Mouse (Mus musculus): ENCODE data around the gene Wdr74. TPM values are rescaled to one million over a fixed set of nuclear protein-coding genes. Genes with fewer than 3 reads are reported as not detected.

The Wdr74 gene
- total RNA-seq, 2 experiments from 2014 or later = 39.9 to 47.9 TPM

GRCm38 (mm10) chr19:8741243-8741869 is 5.7 kb downstream of the Wdr74 start, which contains the start of gene Stx5a:
Gene Stx5a, plus strand, starts transcription at chr19:8741413.
- peak; percentile 96 to 97 for DNase-seq (ENCODE audit: low spot score in 2 of 2)

GRCm38 (mm10) chr19:8742176-8742575 is 6.5 kb downstream of the Wdr74 start:
- no peak for DNase-seq (ENCODE audit: low spot score in 2 of 2)

GRCm38 (mm10) chr19:8745382-8745781 is 9.8 kb downstream of the Wdr74 start:
- DNase-seq (ENCODE audit: low spot score in 2 of 2) = no peak

- no peak for DNase-seq (ENCODE audit: low spot score in 2 of 2)
Observed at GRCm38 (mm10) chr19:8747368-8747767, 11.7 kb downstream of the Wdr74 start.

- DNase-seq (ENCODE audit: low spot score in 2 of 2) = no peak
Observed at GRCm38 (mm10) chr19:8755652-8756051, 20.0 kb downstream of the Wdr74 start.

GRCm38 (mm10) chr19:8756635-8757387 is 21.2 kb downstream of the Wdr74 start, which contains the start of gene Nxf1:
Gene Nxf1, plus strand, starts transcription at chr19:8757073.
- DNase-seq (ENCODE audit: low spot score in 2 of 2) = peak; percentile 85 to 94

- DNase-seq (ENCODE audit: low spot score in 2 of 2) = no peak
Observed at GRCm38 (mm10) chr19:8757471-8757998, 21.9 kb downstream of the Wdr74 start.

GRCm38 (mm10) chr19:8758899-8759298 is 23.3 kb downstream of the Wdr74 start:
- no peak for DNase-seq (ENCODE audit: low spot score in 2 of 2)

- no peak for DNase-seq (ENCODE audit: low spot score in 2 of 2)
Observed at GRCm38 (mm10) chr19:8760757-8761156, 25.1 kb downstream of the Wdr74 start.

- no peak for DNase-seq (ENCODE audit: low spot score in 2 of 2)
Observed at GRCm38 (mm10) chr19:8763276-8763675, 27.6 kb downstream of the Wdr74 start.

- no peak for DNase-seq (ENCODE audit: low spot score in 2 of 2)
Observed at GRCm38 (mm10) chr19:8765562-8765961, 29.9 kb downstream of the Wdr74 start.

GRCm38 (mm10) chr19:8770567-8771270 is 35.1 kb downstream of the Wdr74 start, which contains the start of gene Tmem223:
Gene Tmem223, plus strand, starts transcription at chr19:8770996.
- DNase-seq (ENCODE audit: low spot score in 2 of 2) = peak; percentile 77 to 87

GRCm38 (mm10) chr19:8772996-8773395 is 37.4 kb downstream of the Wdr74 start:
- DNase-seq (ENCODE audit: low spot score in 2 of 2) = no peak

GRCm38 (mm10) chr19:8773409-8773808 is 37.8 kb downstream of the Wdr74 start:
- DNase-seq (ENCODE audit: low spot score in 2 of 2) = no peak

GRCm38 (mm10) chr19:8774086-8774835 is 38.6 kb downstream of the Wdr74 start, which contains the start of gene Tmem179b:
Gene Tmem179b, minus strand, starts transcription at chr19:8774467.
- peak; percentile 97 to 98 for DNase-seq (ENCODE audit: low spot score in 2 of 2)

GRCm38 (mm10) chr19:8774951-8775421 is 39.4 kb downstream of the Wdr74 start:
- DNase-seq (ENCODE audit: low spot score in 2 of 2) = no peak

- peak; percentile 88 to 95 for DNase-seq (ENCODE audit: low spot score in 2 of 2)
Observed at GRCm38 (mm10) chr19:8786008-8786781, 50.6 kb downstream of the Wdr74 start, which contains the start of gene Taf6l. Gene Taf6l, minus strand, starts transcription at chr19:8786417.

- no peak for DNase-seq (ENCODE audit: low spot score in 2 of 2)
Observed at GRCm38 (mm10) chr19:8788521-8788920, 52.9 kb downstream of the Wdr74 start.

GRCm38 (mm10) chr19:8789171-8789570 is 53.5 kb downstream of the Wdr74 start:
- DNase-seq (ENCODE audit: low spot score in 2 of 2) = peak in 1 of 2 experiments; percentile 32

- peak in 1 of 2 experiments; percentile 36 for DNase-seq (ENCODE audit: low spot score in 2 of 2)
Observed at GRCm38 (mm10) chr19:8790171-8790570, 54.5 kb downstream of the Wdr74 start.

Data from layer of hippocampus, postnatal 14 days (tissue).